Mouse (Mus musculus) bone marrow macrophage, adult 2 months (primary cell): ENCODE measurements around the gene Camkmt.

Experiments
- CTCF ChIP-seq: IDR thresholded peaks from 2 replicates; pipeline ENCODE4 v1.5.1; 2012; ENCODE audit warnings: low read depth, mild to moderate bottlenecking, low read length, moderate library complexity
- POLR2A ChIP-seq: IDR thresholded peaks from 2 replicates; pipeline ENCODE4 v1.6.1; 2012; ENCODE audit warnings: mild to moderate bottlenecking, low read depth, low read length, borderline replicate concordance

- no peak for TF ChIP-seq POLR2A
- TF ChIP-seq CTCF, result no peak
Measured at GRCm38 (mm10) chr17:85160786-85161185, 70.4 kb downstream of the Camkmt start.
